ENCODE assay signal across 11 mouse cellular contexts in genomic region chr19:11184121-11184520, GRCm38 (mm10). TPM values are rescaled to one million over a fixed set of nuclear protein-coding genes. Genes with fewer than 3 reads are reported as not detected.
DNase-seq lines count a peak whose midpoint lies in the region; ATAC-seq lines count a peak whose summit lies in the region.
"Had no signal": no experiment of that assay in that cellular context is flagged by ENCODE, and none has a peak within 500 bp of the region (broad histone marks: within the 10 kb centered on the region; RNA-seq: fewer than 3 reads in every experiment).

No protein-coding gene starts in this region.

- DNase-seq in embryonic facial prominence, embryonic 11.5 days (ENCODE audit: low spot score): peak; percentile 10
- DNase-seq in embryonic facial prominence, embryonic 10.5 days (ENCODE audit: low spot score): no peak
- peak; percentile 9 for DNase-seq in ovary, postnatal 14 days (ENCODE audit: low spot score)
- DNase-seq in ovary, postnatal 36 days (ENCODE audit: low spot score): no peak
- peak; percentile 7 for DNase-seq in skeletal muscle tissue, adult 2 months (ENCODE audit: low read depth, low spot score)
- DNase-seq in midbrain, embryonic 11.5 days (ENCODE audit: low spot score, missing footprints): no peak
- no peak for DNase-seq in hindbrain, embryonic 10.5 days (ENCODE audit: low spot score)

- WGBS in embryonic facial prominence, embryonic 11.5 days: 15% methylated on average over 5 of the region's 5 CpGs
- WGBS in embryonic facial prominence, embryonic 10.5 days: 19% methylated on average over 5 of the region's 5 CpGs
- WGBS in midbrain, embryonic 11.5 days: 17% methylated on average over 5 of the region's 5 CpGs
- 18% methylated on average over 5 of the region's 5 CpGs for whole genome bisulfite sequencing in hindbrain, embryonic 10.5 days

- no peak overlapping the region for H3K9ac ChIP-seq in embryonic facial prominence, embryonic 11.5 days (replicated peaks; ENCODE audit: low read length)
- H3K9ac ChIP-seq in midbrain, embryonic 11.5 days (ENCODE audit: low read length): no peak overlapping the region
- H3K9ac ChIP-seq: limb, embryonic 13.5 days had no signal

- H3K27ac ChIP-seq in embryonic facial prominence, embryonic 11.5 days (replicated peaks; ENCODE audit: low read depth, low read length): no peak overlapping the region
- no peak overlapping the region for H3K27ac ChIP-seq in embryonic facial prominence, embryonic 10.5 days (replicated peaks)
- no peak overlapping the region for H3K27ac ChIP-seq in midbrain, embryonic 11.5 days (ENCODE audit: low read depth, low read length)
- no peak overlapping the region for H3K27ac ChIP-seq in hindbrain, embryonic 10.5 days
- H3K27ac ChIP-seq: limb, embryonic 13.5 days had no signal

- no peaks in the 10 kb centered on the region for H3K36me3 ChIP-seq in embryonic facial prominence, embryonic 11.5 days (replicated peaks; ENCODE audit: control insufficient read depth, insufficient read depth, low read depth, low read length)
- H3K36me3 ChIP-seq in embryonic facial prominence, embryonic 10.5 days (replicated peaks): no peaks in the 10 kb centered on the region
- H3K36me3 ChIP-seq in midbrain, embryonic 11.5 days (ENCODE audit: control insufficient read depth, insufficient read depth, low read length): no peaks in the 10 kb centered on the region
- H3K36me3 ChIP-seq in hindbrain, embryonic 10.5 days: no peaks in the 10 kb centered on the region
- H3K36me3 ChIP-seq: G1E; limb, embryonic 13.5 days had no signal

- H3K4me2 ChIP-seq in embryonic facial prominence, embryonic 11.5 days (ENCODE audit: low read depth, low read length): no peak overlapping the region
- H3K4me2 ChIP-seq in midbrain, embryonic 11.5 days: no peak overlapping the region
- H3K4me2 ChIP-seq: limb, embryonic 13.5 days had no signal

- no peak for ATAC-seq in embryonic facial prominence, embryonic 11.5 days (replicated peaks; ENCODE audit: insufficient number of reproducible peaks, low FRiP score, low TSS enrichment, low read depth)
- peak; percentile 53; the same call in 1 of the 2 replicates for ATAC-seq in granulocyte monocyte progenitor cell, adult 5-6 weeks (replicated peaks; ENCODE audit: poor library complexity, severe bottlenecking)
- no peak for ATAC-seq in midbrain, embryonic 11.5 days (ENCODE audit: low FRiP score)

- no peaks in the 10 kb centered on the region for H3K27me3 ChIP-seq in embryonic facial prominence, embryonic 11.5 days (ENCODE audit: control insufficient read depth, insufficient read depth, low read length)
- H3K27me3 ChIP-seq in embryonic facial prominence, embryonic 10.5 days (replicated peaks; ENCODE audit: low read depth, poor library complexity, severe bottlenecking): no peaks in the 10 kb centered on the region
- H3K27me3 ChIP-seq in midbrain, embryonic 11.5 days (ENCODE audit: control insufficient read depth, insufficient read depth, low read length): no peaks in the 10 kb centered on the region
- H3K27me3 ChIP-seq in hindbrain, embryonic 10.5 days (ENCODE audit: insufficient read depth, poor library complexity, severe bottlenecking): no peaks in the 10 kb centered on the region
- H3K27me3 ChIP-seq: limb, embryonic 13.5 days had no signal

- H3K4me3 ChIP-seq in embryonic facial prominence, embryonic 11.5 days (ENCODE audit: low read depth, low read length): no peak overlapping the region
- no peak overlapping the region for H3K4me3 ChIP-seq in embryonic facial prominence, embryonic 10.5 days
- H3K4me3 ChIP-seq in midbrain, embryonic 11.5 days (ENCODE audit: low read depth, low read length): no peak overlapping the region
- no peak overlapping the region for H3K4me3 ChIP-seq in hindbrain, embryonic 10.5 days
- H3K4me3 ChIP-seq: limb, embryonic 13.5 days had no signal

- H3K4me1 ChIP-seq in embryonic facial prominence, embryonic 11.5 days (ENCODE audit: control insufficient read depth, insufficient read depth, low read length): no peaks in the 10 kb centered on the region
- H3K4me1 ChIP-seq in embryonic facial prominence, embryonic 10.5 days: no peaks in the 10 kb centered on the region
- no peaks in the 10 kb centered on the region for H3K4me1 ChIP-seq in midbrain, embryonic 11.5 days (ENCODE audit: control insufficient read depth, insufficient read depth, low read length)
- no peaks in the 10 kb centered on the region for H3K4me1 ChIP-seq in hindbrain, embryonic 10.5 days (replicated peaks)
- H3K4me1 ChIP-seq: limb, embryonic 13.5 days had no signal

- H3K9me3 ChIP-seq in embryonic facial prominence, embryonic 11.5 days (replicated peaks; ENCODE audit: control insufficient read depth, low read length): no peaks in the 10 kb centered on the region
- H3K9me3 ChIP-seq in embryonic facial prominence, embryonic 10.5 days: no peaks in the 10 kb centered on the region
- no peaks in the 10 kb centered on the region for H3K9me3 ChIP-seq in midbrain, embryonic 11.5 days (ENCODE audit: control insufficient read depth, low read length)
- H3K9me3 ChIP-seq in hindbrain, embryonic 10.5 days: no peaks in the 10 kb centered on the region
- H3K9me3 ChIP-seq: G1E; limb, embryonic 13.5 days had no signal

RNA-seq across cellular contexts. Expression of gene Ms4a13, which starts 12.4 kb away (rescaled TPM):
- not detected in 2 replicates for polyA plus RNA-seq in embryonic facial prominence, embryonic 11.5 days (2014; fragmentation: Nextera tagmentation; extraction: Ambion mirVana)
- not detected in 2 replicates for polyA plus RNA-seq in embryonic facial prominence, embryonic 10.5 days (2016; fragmentation: Nextera tagmentation; extraction: Ambion mirVana)
- total RNA-seq in granulocyte monocyte progenitor cell, adult 5-6 weeks (2014; fragmentation: Nextera tagmentation): not detected in 2 replicates
- total RNA-seq in granulocyte monocyte progenitor cell, adult 5-6 weeks (2017): not detected in 2 replicates
- polyA plus RNA-seq in midbrain, embryonic 11.5 days (2014; fragmentation: Nextera tagmentation; extraction: Ambion mirVana): not detected in 2 replicates
- polyA plus RNA-seq in hindbrain, embryonic 10.5 days (2016; fragmentation: Nextera tagmentation; extraction: Ambion mirVana): not detected in 2 replicates
- total RNA-seq: G1E had no signal
- polyA plus RNA-seq: frontal cortex, adult 2 months; G1E; limb, embryonic 13.5 days had no signal

RNA-seq across cellular contexts. Expression of gene 1700025F22Rik, which starts 19.0 kb away (rescaled TPM):
- polyA plus RNA-seq in embryonic facial prominence, embryonic 11.5 days (2014; fragmentation: Nextera tagmentation; extraction: Ambion mirVana): not detected in 2 replicates
- not detected in 2 replicates for polyA plus RNA-seq in embryonic facial prominence, embryonic 10.5 days (2016; fragmentation: Nextera tagmentation; extraction: Ambion mirVana)
- not detected in 2 replicates for total RNA-seq in granulocyte monocyte progenitor cell, adult 5-6 weeks (2014; fragmentation: Nextera tagmentation)
- not detected in 2 replicates for total RNA-seq in granulocyte monocyte progenitor cell, adult 5-6 weeks (2017)
- not detected in 2 replicates for polyA plus RNA-seq in midbrain, embryonic 11.5 days (2014; fragmentation: Nextera tagmentation; extraction: Ambion mirVana)
- not detected in 2 replicates for polyA plus RNA-seq in hindbrain, embryonic 10.5 days (2016; fragmentation: Nextera tagmentation; extraction: Ambion mirVana)
- total RNA-seq: G1E had no signal
- polyA plus RNA-seq: frontal cortex, adult 2 months; G1E; limb, embryonic 13.5 days had no signal

RNA-seq across cellular contexts. Expression of gene Ms4a12, which starts 48.1 kb away (rescaled TPM):
- polyA plus RNA-seq in embryonic facial prominence, embryonic 11.5 days (2014; fragmentation: Nextera tagmentation; extraction: Ambion mirVana): not detected in 2 replicates
- polyA plus RNA-seq in embryonic facial prominence, embryonic 10.5 days (2016; fragmentation: Nextera tagmentation; extraction: Ambion mirVana): not detected in 2 replicates
- total RNA-seq in granulocyte monocyte progenitor cell, adult 5-6 weeks (2014; fragmentation: Nextera tagmentation): not detected in 2 replicates
- total RNA-seq in granulocyte monocyte progenitor cell, adult 5-6 weeks (2017): not detected in 2 replicates
- polyA plus RNA-seq in midbrain, embryonic 11.5 days (2014; fragmentation: Nextera tagmentation; extraction: Ambion mirVana): not detected in 2 replicates
- not detected in 2 replicates for polyA plus RNA-seq in hindbrain, embryonic 10.5 days (2016; fragmentation: Nextera tagmentation; extraction: Ambion mirVana)
- polyA plus RNA-seq: frontal cortex, adult 2 months; G1E; limb, embryonic 13.5 days had no signal

RNA-seq across cellular contexts. Expression of gene 1700017D01Rik, which starts 53.4 kb away (rescaled TPM):
- polyA plus RNA-seq in embryonic facial prominence, embryonic 11.5 days (2014; fragmentation: Nextera tagmentation; extraction: Ambion mirVana): not detected in 2 replicates
- polyA plus RNA-seq in embryonic facial prominence, embryonic 10.5 days (2016; fragmentation: Nextera tagmentation; extraction: Ambion mirVana): not detected in 2 replicates
- total RNA-seq in granulocyte monocyte progenitor cell, adult 5-6 weeks (2014; fragmentation: Nextera tagmentation): not detected in 2 replicates
- not detected in 2 replicates for total RNA-seq in granulocyte monocyte progenitor cell, adult 5-6 weeks (2017)
- polyA plus RNA-seq in midbrain, embryonic 11.5 days (2014; fragmentation: Nextera tagmentation; extraction: Ambion mirVana): not detected in 2 replicates
- not detected in 2 replicates for polyA plus RNA-seq in hindbrain, embryonic 10.5 days (2016; fragmentation: Nextera tagmentation; extraction: Ambion mirVana)
- polyA plus RNA-seq: frontal cortex, adult 2 months; G1E; limb, embryonic 13.5 days had no signal

Comparison
In these comparisons a context has a peak if more than half of its experiments do, and no peak if none do; other contexts are left out.
1. DNase-seq: peak in embryonic facial prominence, embryonic 11.5 days (single experiment), ovary, postnatal 14 days (single experiment) and skeletal muscle tissue, adult 2 months (single experiment); none in embryonic facial prominence, embryonic 10.5 days (single experiment), ovary, postnatal 36 days (single experiment), midbrain, embryonic 11.5 days (single experiment) and hindbrain, embryonic 10.5 days (single experiment).